Mouse (Mus musculus) testis, adult 2 months (tissue): Measurements from ENCODE around the gene Rassf7. TPM values are rescaled to one million over a fixed set of nuclear protein-coding genes. Genes with fewer than 3 reads are reported as not detected.
A peak's percentile ranks its signal among the peaks of the same experiment; 100 is the strongest.

Experiments
- H3K27ac ChIP-seq: fragments of 200-500 bp; 2 replicates; pipeline ENCODE4 v1.5.1; 2012; ENCODE audit warnings: low read depth, low read length; ENCODE audit not compliant: control insufficient read depth, insufficient read depth
- H3K27me3 ChIP-seq: fragments of 200-500 bp; 2 replicates; pipeline ENCODE4 v1.6.1; 2012; ENCODE audit warnings: mild to moderate bottlenecking, low read length, moderate library complexity; ENCODE audit not compliant: control insufficient read depth, insufficient read depth
- H3K36me3 ChIP-seq: fragments of 200-500 bp; 2 replicates; pipeline ENCODE4 v1.6.1; 2012; ENCODE audit warnings: mild to moderate bottlenecking, low read length; ENCODE audit not compliant: control insufficient read depth, insufficient read depth
- H3K4me1 ChIP-seq: fragments of 200-500 bp; 2 replicates; pipeline ENCODE4 v1.6.1; 2012; ENCODE audit warnings: low read length; ENCODE audit not compliant: control insufficient read depth, insufficient read depth
- H3K4me3 ChIP-seq: fragments of 200-500 bp; 2 replicates; pipeline ENCODE4 v1.5.1; 2012; ENCODE audit warnings: low read depth, mild to moderate bottlenecking, low read length, moderate library complexity, mixed read lengths; ENCODE audit not compliant: control insufficient read depth
- CTCF ChIP-seq: fragments of 200-500 bp; IDR thresholded peaks from 2 replicates; pipeline ENCODE4 v1.5.1; 2012; ENCODE audit warnings: low read depth, mild to moderate bottlenecking, inconsistent platforms, low read length, moderate library complexity; ENCODE audit not compliant: control insufficient read depth, insufficient read depth, insufficient replicate concordance
- POLR2A ChIP-seq: fragments of 200-500 bp; IDR thresholded peaks from 2 replicates; pipeline ENCODE4 v1.6.1; 2012; ENCODE audit warnings: low read depth, mild to moderate bottlenecking, inconsistent platforms, low read length, moderate library complexity; ENCODE audit not compliant: control insufficient read depth
- polyA plus RNA-seq: library from polyadenylated mRNA; depleted of rRNA; stranded (reverse); fragments of >200 nt; gene quantifications from 2 replicates; pipeline ENCODE4 v1.2.3, GENCODE M21; 2012

Gene Rassf7
- polyA plus RNA-seq, 1 experiment: 33.5 TPM

GRCm38 (mm10) chr7:141213133-141213532, 2.5 kb upstream of the Rassf7 start:
- H3K36me3 ChIP-seq: no peaks in the 10 kb centered on the region
- H3K27me3 ChIP-seq: no peaks in the 10 kb centered on the region
- no peak overlapping the region for H3K27ac ChIP-seq
- H3K4me3 ChIP-seq: peak overlapping the region; percentile 86
- TF ChIP-seq POLR2A (no peak), CTCF (no peak)
- peaks cover 19% of the 10 kb centered on the region for H3K4me1 ChIP-seq

GRCm38 (mm10) chr7:141213605-141214235, 1.9 kb upstream of the Rassf7 start, which contains the start of gene Lmntd2:
Gene Lmntd2 (minus strand): TSS chr7:141214080.
- TF ChIP-seq CTCF: no peak
- TF ChIP-seq POLR2A: no peak
- Histone ChIP-seq H3K4me3 (peak within 1 kb of the TSS; percentile 86), H3K27ac (peak within 1 kb of the TSS; percentile 10), H3K4me1 (peaks cover 19% of the 10 kb centered on the region), H3K36me3 (no peaks in the 10 kb centered on the region), H3K27me3 (no peaks in the 10 kb centered on the region)

- Histone ChIP-seq H3K36me3 (no peaks in the 10 kb centered on the region), H3K27ac (peak overlapping the region; percentile 10), H3K4me3 (peak overlapping the region; percentile 86), H3K27me3 (no peaks in the 10 kb centered on the region), H3K4me1 (peaks cover 19% of the 10 kb centered on the region)
- no peak for TF ChIP-seq CTCF
- no peak for TF ChIP-seq POLR2A
Observed at GRCm38 (mm10) chr7:141214310-141214709, 1.4 kb upstream of the Rassf7 start.

- Histone ChIP-seq H3K27ac (0 out of 2 replicates have a peak overlapping the region, but pooled peaks have one; percentile 9), H3K27me3 (no peaks in the 10 kb centered on the region), H3K4me3 (peak overlapping the region; percentile 86), H3K4me1 (peaks cover 23% of the 10 kb centered on the region), H3K36me3 (no peaks in the 10 kb centered on the region)
- TF ChIP-seq CTCF (no peak), POLR2A (peak; percentile 17; the same call in 1 of the 2 replicates)
Observed at GRCm38 (mm10) chr7:141215880-141216733, 447 bp downstream of the Rassf7 start.

GRCm38 (mm10) chr7:141216894-141217293, 1.2 kb downstream of the Rassf7 start:
- no peak overlapping the region for H3K27ac ChIP-seq
- TF ChIP-seq CTCF (no peak), POLR2A (no peak)
- H3K36me3 ChIP-seq: no peaks in the 10 kb centered on the region
- H3K27me3 ChIP-seq: no peaks in the 10 kb centered on the region
- peaks cover 30% of the 10 kb centered on the region for H3K4me1 ChIP-seq
- H3K4me3 ChIP-seq: peak overlapping the region; percentile 86

- Histone ChIP-seq H3K4me1 (peaks cover 36% of the 10 kb centered on the region), H3K27ac (no peak overlapping the region), H3K4me3 (no peak overlapping the region), H3K36me3 (no peaks in the 10 kb centered on the region), H3K27me3 (no peaks in the 10 kb centered on the region)
- TF ChIP-seq CTCF (no peak), POLR2A (no peak)
Observed at GRCm38 (mm10) chr7:141217343-141218013, 1.8 kb downstream of the Rassf7 start.

GRCm38 (mm10) chr7:141218141-141218540, 2.5 kb downstream of the Rassf7 start:
- Histone ChIP-seq H3K4me3 (no peak overlapping the region), H3K4me1 (peaks cover 39% of the 10 kb centered on the region)

More at GRCm38 (mm10) chr7:141218141-141218540, 2.5 kb downstream of the Rassf7 start:
- TF ChIP-seq POLR2A (no peak), CTCF (no peak)
- H3K27ac ChIP-seq: no peak overlapping the region
- H3K36me3 ChIP-seq: no peaks in the 10 kb centered on the region
- H3K27me3 ChIP-seq: no peaks in the 10 kb centered on the region
